Mouse (Mus musculus): Measurements from ENCODE around the gene Ccdc171.
"Not testable (repeated sequence)": the region's sequence is repeated elsewhere in the genome, so short reads cannot be mapped to it uniquely, and the experiment has no call there.

Ccdc171 gene

GRCm38 (mm10) chr4:83524843-83525689 lies at the start of gene Ccdc171:
TSS of gene Ccdc171 (plus strand) at chr4:83525545.
- DNase-seq = peak; percentile 94

- no peak for DNase-seq
Measured at GRCm38 (mm10) chr4:83485250-83485649, 40.1 kb upstream of the Ccdc171 start.

- DNase-seq = peak; percentile 89
Measured at GRCm38 (mm10) chr4:83485735-83486116, 39.6 kb upstream of the Ccdc171 start.

GRCm38 (mm10) chr4:83486117-83486901 lies 39.0 kb upstream of the Ccdc171 start, which contains the start of gene Psip1:
TSS of gene Psip1 (minus strand) at chr4:83486459.
- DNase-seq = peak; percentile 88

- no peak for DNase-seq
Measured at GRCm38 (mm10) chr4:83489121-83489520, 36.2 kb upstream of the Ccdc171 start.

GRCm38 (mm10) chr4:83493112-83493511 lies 32.2 kb upstream of the Ccdc171 start:
- DNase-seq = no peak

DNA sequence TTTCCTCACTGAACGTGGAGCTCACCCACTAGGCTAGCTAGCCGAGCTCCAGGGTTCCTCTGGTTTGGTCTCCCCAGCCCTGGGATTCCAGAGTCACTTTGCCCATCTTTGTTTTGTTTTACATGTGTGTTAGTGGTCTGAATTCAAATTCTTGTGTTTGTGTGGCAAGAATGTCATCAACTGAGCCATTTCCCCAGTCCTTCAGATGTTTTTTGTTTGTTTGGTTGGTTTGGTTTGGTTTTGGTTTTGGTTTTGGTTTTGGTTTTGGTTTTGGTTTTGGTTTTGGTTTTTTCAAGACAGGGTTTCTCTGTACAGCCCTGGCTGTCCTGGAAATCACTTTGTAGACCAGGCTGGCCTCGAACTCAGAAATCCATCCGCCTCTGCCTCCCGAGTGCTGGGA lies 28.3 kb upstream of the Ccdc171 start:
- not testable (repeated sequence) for DNase-seq

DNA sequence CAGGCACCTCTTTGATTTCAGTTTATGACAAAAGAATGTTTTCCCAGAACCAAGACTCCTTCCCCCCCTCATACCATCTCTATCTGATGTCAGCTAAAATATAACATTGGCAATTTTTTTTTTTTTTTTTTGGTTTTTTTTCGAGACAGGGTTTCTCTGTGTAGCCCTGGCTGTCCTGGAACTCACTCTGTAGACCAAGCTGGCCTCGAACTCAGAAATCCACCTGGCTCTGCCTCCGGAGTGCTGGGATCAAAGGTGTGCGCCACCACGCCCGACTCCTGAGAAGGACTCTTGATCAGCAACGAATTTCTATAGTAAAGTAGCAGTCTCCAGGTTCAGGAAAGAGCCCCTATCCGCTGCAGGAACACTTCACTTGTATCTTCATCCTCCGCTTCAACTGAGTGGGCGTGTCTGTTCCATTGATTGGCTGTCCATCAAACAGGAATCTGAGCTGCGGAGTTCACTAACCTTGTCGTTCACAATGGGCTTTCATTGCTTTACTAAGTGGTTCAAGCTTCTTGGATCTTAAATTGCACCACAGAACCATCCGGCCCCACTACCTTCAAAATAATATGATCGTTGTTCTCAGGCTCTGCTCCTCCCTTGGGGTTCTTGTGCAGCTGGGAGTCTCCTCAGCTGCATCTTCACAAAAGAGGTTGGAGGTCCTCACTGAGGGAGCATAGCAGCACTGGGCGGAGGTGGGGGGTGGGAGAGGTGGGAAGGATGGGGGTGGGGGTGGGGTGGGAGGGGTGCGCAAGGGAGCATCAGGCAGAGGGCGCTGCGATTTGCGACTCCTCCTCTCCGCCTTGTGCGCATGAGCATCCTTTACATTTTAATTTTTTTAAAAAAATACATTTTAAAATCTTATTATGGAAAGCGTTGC lies 24.9 kb upstream of the Ccdc171 start:
- DNase-seq = peak; percentile 20

GRCm38 (mm10) chr4:83501037-83501430 lies 24.3 kb upstream of the Ccdc171 start:
- no peak for DNase-seq

DNA sequence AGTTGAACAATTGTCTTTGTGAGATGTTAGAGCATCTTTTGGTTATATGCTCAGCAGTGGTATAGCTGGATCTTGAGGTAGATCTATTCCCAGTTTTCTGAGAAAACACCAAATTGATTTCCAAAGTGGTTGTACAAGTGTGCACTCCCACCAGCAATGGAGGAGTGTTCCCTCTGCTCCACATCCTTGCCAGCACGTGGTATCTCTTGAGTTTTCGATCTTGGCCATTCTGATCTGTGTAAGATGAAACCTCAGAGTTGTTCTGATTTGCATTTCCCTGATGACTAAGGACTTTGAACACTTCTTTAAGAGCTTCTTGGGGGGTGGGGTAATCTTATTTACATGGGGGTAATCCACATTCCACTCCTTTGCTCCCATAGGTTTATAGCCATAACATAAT lies 15.7 kb upstream of the Ccdc171 start:
- DNase-seq = no peak

DNA sequence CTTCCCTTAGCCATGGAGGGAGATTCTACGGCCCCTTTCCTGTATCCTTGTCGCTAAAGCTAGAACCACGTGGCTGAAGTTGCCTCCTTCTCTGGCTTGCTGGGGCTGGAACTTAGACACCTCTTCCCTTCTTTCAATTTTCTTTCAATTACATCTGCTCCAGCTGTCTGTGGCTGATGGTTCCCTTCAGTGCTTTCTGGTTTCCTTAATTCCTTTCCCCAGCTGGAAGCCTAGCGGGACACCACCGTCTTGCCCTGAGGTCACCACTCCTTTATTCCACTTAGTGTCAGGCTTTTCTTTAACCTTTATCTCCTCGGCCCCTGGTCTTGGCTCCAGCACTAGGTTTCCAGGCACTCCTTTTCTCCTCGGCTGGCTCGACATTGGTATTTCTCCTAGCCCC lies 14.3 kb upstream of the Ccdc171 start:
- no peak for DNase-seq

GRCm38 (mm10) chr4:83512217-83512616 lies 13.1 kb upstream of the Ccdc171 start:
- no peak for DNase-seq

- no peak for DNase-seq
Measured at GRCm38 (mm10) chr4:83512644-83513043, 12.7 kb upstream of the Ccdc171 start.

- DNase-seq = no peak
Measured at GRCm38 (mm10) chr4:83514183-83514582, 11.2 kb upstream of the Ccdc171 start.

DNA sequence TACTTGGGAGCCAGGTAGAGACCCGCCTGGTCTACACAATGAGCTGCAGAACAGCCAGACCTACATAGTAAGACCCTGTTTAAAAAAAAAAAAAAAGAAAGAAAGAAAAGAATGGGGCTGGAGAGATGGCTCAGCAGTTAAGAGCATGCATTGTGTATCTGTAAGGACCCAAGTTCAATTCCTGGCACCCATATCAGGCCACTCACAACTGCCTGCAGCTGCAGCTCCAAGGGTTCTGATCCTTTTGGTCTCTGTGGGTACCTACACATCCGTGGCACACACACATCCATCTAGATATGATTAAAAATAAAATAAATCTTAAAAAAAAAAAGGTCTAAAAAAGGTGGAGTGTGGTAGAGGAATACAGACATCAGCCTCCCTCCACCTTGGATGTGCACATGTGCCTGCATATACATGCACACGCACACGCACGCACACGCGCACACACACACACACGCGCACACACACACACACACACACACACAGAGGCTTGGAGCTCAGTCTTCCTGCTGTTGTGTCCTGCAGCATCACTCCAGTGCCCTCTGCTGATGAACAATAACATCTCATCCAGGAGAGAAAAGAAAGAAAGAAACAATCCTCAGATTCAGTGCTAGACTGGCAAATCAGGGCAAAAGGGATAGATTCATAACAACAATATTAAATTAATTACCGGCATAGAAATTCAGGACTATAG lies 10.2 kb upstream of the Ccdc171 start:
- DNase-seq = peak; percentile 32

GRCm38 (mm10) chr4:83516144-83516543 lies 9.2 kb upstream of the Ccdc171 start:
- not testable (repeated sequence) for DNase-seq

DNA sequence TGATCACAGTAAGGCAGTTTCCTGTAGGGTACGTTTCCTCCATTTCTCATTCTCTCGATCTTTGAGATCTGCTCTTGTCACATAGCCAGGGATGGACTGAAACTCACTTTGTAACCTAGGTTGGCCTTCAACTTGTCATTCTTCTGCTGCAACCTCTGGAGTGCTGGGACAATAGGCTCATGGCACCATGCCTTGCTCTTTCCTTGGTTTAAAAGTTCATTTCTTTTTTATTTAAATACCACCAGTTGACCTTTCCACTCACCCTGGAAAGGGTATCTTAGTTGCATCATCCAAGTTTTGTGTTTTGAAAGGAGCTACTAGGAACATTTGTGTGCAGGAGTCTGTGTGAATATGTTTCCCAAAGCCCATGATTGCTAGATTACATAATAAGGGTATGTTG lies 6.2 kb upstream of the Ccdc171 start:
- DNase-seq = no peak

DNA sequence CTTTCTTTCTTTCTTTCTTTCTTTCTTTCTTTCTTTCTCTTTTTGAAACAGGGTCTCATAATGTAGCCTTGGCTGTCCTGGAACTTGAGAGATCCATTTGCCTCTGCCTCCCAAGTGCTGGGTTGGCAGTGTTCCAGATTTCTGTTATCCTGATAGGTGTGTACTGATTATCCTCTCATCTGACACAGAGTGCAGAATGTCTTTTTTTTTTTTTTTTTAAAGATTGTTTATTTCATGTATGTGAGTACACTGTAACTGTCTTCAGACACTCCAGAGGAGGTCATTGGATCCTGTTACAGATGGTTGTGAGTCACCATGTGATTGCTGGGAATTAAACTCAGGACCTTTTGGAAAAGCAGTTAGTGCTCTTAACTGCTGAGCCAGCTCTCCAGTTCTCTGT lies 5.5 kb upstream of the Ccdc171 start:
- no peak for DNase-seq

DNA sequence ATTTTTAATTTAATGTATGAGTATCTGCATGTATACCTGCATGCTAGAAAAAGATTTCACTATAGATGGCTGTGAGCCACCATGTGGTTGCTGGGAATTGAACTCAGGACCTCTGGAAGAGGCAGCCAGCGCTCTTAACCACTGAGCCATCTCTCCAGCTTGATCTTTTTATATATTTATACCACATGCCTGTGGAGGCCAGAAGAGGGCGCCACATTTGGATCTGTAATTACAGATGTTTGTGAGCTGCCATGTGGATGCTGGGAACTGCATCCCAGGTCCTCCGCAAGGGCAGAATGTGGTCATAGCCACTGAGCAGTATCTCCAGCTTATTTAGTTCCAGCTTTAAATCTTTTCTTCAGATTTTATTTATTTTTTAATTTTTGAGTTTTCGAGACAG lies 5.0 kb upstream of the Ccdc171 start:
- no peak for DNase-seq

DNA sequence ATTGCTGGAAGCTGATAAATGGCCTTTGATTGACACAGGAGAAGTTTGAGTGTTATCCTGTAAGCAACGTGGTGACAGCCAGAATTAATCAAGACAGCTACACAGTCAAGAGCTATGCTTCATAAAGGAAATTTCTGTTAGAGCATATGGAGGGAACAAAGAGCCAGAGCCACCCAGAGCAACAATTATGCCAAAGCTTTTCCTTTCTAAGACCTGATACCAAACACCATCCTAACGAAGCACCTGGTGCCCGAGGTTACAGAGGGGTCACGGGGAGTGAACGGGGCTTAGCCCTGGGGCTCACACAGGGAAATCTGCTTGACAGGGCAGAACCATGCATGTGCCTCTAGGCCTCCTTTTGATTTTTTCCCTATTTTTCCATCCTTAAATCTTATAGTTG lies 3.3 kb upstream of the Ccdc171 start:
- no peak for DNase-seq

DNA sequence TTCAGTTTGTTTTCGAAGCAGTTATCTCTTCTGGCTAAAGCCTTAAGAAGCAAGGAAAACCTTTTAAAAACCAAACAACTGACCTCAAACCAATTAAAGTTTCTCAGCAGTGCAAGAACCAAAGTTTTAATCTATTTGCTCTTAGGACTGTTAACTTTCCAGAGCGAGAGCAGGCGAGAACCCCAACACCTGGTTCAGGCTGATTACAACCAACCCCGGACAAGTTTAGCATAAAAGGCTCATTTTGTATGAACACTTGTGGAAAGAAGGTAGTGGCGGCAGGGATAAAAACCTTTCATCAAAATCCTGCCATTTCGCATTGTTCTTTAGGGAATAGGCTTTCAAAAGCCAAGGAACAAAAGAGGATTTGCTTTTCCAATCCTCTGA lies 896 bp upstream of the Ccdc171 start:
- no peak for DNase-seq

- no peak for DNase-seq
Measured at GRCm38 (mm10) chr4:83525690-83526055, 328 bp downstream of the Ccdc171 start.
